Mouse (Mus musculus) lung, embryonic 16.5 days (tissue): ENCODE measurements around the gene Tpp1. TPM values are rescaled to one million over a fixed set of nuclear protein-coding genes. Genes with fewer than 3 reads are reported as not detected.
"Not testable (repeated sequence)": the region's sequence is repeated elsewhere in the genome, so short reads cannot be mapped to it uniquely, and the experiment has no call there.

ENCODE experiments used
- ATAC-seq: fragments of 200-750 bp; cut with Nextera tagmentation; 2 replicates; pipeline ENCODE4 v1.8.0; 2017; ENCODE audit warnings: low read depth, mild to moderate bottlenecking, moderate library complexity
- H3K27ac ChIP-seq: fragments of 300-500 bp; sonication (generic); 2 replicates; pipeline ENCODE4 v1.5.1; 2014; ENCODE audit warnings: mild to moderate bottlenecking, control low read depth, low read length
- H3K27me3 ChIP-seq: fragments of 300-500 bp; sonication (generic); 2 replicates; pipeline ENCODE4 v1.6.1; 2014; ENCODE audit warnings: low read depth, low read length, mixed read lengths; ENCODE audit not compliant: control insufficient read depth, insufficient read depth
- H3K36me3 ChIP-seq: fragments of 300-500 bp; sonication (generic); 2 replicates; pipeline ENCODE4 v1.6.1; 2014; ENCODE audit warnings: low read length; ENCODE audit not compliant: control insufficient read depth, insufficient read depth
- H3K4me1 ChIP-seq: fragments of 300-500 bp; sonication (generic); replicated peaks from 2 replicates; pipeline ENCODE4 v1.6.1; 2014; ENCODE audit warnings: low read length, mixed read lengths; ENCODE audit not compliant: control insufficient read depth, insufficient read depth
- H3K4me2 ChIP-seq: fragments of 300-500 bp; sonication (generic); 2 replicates; pipeline ENCODE4 v1.6.1; 2014; ENCODE audit warnings: low read depth, low read length, control low read depth
- H3K4me3 ChIP-seq: fragments of 300-500 bp; sonication (generic); 2 replicates; pipeline ENCODE4 v1.5.1; 2014; ENCODE audit warnings: mild to moderate bottlenecking, low read length, control low read depth
- H3K9ac ChIP-seq: fragments of 300-500 bp; sonication (generic); 2 replicates; pipeline ENCODE4 v1.6.1; 2014; ENCODE audit warnings: low read length, control low read depth
- H3K9me3 ChIP-seq: fragments of 300-500 bp; sonication (generic); 2 replicates; pipeline ENCODE4 v1.6.1; 2016; ENCODE audit warnings: low read length; ENCODE audit not compliant: control insufficient read depth
- WGBS: fragments of 180-500 bp; shearing (Covaris S2); extraction: QIAGEN DNeasy Blood & Tissue Kit; methylation state at CpG from one replicate; pipeline ENCODE4 v1.1.7; 2014; 5-methylcytosine and 5-hydroxymethylcytosine counted together
- polyA plus RNA-seq: library from polyadenylated mRNA; unstranded; fragments of >200 nt; fragmentation: Nextera tagmentation; extraction: Ambion mirVana; gene quantifications from 2 replicates; pipeline ENCODE4 v1.2.1, GENCODE M21; 2015

Tpp1 gene
- polyA plus RNA-seq, 1 experiment from 2014 or later: 102 TPM

DNA sequence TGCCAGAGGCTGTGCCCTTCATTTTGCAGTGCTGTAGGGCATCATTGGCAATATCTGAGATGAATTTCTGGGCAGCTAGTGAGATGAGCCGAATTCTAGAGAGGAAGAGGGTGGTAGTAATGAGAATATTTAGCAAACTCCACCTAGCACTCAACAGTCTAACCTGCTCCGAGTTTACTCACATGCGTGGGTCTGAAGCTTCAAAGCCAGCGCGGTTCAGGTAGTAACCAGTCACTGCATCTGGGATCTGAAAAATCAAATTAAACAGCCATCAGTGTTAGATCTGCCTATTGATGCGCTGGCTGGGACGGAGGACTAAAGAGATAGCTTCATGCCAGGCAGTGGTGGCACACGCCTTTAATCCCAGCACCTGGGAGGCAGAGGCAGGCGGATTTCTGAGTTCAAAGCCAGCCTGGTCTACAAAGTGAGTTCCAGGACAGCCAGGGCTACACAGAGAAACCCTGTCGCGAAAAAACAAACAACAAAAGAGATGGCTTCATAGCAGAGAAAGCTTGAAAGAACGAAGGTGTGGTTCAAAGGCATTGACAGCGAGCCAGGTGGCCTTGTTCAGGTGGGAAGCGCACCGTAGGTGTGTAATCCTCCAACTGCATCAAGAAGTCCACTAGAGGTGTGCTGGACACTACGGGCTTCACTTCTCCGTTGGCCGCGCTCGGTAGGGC lies 8.6 kb downstream of the Tpp1 start:
- Histone ChIP-seq H3K9ac (peak overlapping the region; percentile 83), H3K36me3 (peaks cover 24% of the 10 kb centered on the region), H3K4me3 (peak overlapping the region; percentile 74), H3K4me1 (peaks cover 18% of the 10 kb centered on the region), H3K27ac (peak overlapping the region; percentile 66), H3K4me2 (peak overlapping the region; percentile 89)
- H3K27me3 ChIP-seq, H3K9me3 ChIP-seq, ATAC-seq: not testable (repeated sequence)
- WGBS: 29% methylated on average over 20 of the region's 20 CpGs

DNA sequence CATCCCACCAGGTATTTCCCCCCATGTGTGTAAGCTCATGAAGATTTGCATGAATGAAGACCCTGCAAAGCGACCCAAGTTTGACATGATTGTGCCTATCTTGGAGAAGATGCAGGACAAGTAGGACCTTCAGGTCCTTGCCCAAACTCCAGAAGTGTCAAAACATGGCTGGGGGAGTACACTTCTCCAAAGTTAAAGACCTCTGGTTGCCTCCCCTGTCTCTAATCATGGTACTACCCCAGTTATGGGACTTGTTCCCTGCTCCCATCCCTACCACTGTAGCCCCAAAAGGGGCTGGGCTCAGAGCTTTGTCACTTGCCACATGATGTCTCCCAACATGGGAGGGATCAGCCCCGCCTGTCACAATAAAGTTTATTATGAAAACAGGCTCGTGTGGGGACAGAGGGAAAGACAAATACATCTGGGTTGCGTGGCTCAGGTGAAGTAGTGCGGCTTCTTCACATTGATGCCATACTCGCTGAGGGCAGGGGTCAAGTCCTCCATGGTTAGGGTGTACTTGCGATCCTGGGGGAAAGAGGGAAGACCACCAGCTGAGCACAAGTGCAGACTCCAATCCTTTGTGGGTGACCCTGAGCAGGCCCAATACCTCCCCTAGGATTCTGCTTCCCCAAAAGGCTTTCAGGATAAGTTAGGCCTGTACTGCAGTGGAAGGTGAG lies 9.4 kb downstream of the Tpp1 start:
- Histone ChIP-seq H3K4me1 (peaks cover 24% of the 10 kb centered on the region), H3K36me3 (peaks cover 24% of the 10 kb centered on the region)
- H3K4me3 ChIP-seq, H3K9ac ChIP-seq, H3K27ac ChIP-seq, H3K27me3 ChIP-seq, ATAC-seq, H3K9me3 ChIP-seq, H3K4me2 ChIP-seq: not testable (repeated sequence)
- WGBS: 73% methylated on average over 7 of the region's 7 CpGs

DNA sequence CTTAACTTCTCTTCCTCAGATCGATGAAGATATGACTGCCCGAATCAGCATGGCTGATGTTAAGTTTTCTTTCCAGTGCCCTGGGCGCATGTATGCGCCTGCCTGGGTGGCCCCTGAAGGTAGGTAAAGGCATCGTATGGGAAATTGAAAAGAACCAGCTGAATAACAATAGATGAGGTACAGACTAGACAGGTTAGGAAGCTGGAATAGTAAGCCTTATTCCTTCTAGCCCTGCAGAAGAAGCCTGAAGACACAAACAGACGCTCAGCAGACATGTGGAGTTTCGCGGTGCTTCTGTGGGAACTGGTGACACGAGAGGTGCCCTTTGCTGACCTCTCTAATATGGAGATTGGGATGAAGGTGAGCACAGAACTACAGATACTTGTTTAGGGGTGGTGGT lies 10.1 kb downstream of the Tpp1 start:
- Histone ChIP-seq H3K27ac (no peak overlapping the region), H3K4me2 (no peak overlapping the region), H3K9me3 (no peaks in the 10 kb centered on the region), H3K4me1 (peaks cover 27% of the 10 kb centered on the region), H3K36me3 (peaks cover 24% of the 10 kb centered on the region), H3K4me3 (no peak overlapping the region), H3K27me3 (no peaks in the 10 kb centered on the region), H3K9ac (no peak overlapping the region)
- 83% methylated on average over 9 of the region's 9 CpGs for whole genome bisulfite sequencing
- ATAC-seq: no peak

DNA sequence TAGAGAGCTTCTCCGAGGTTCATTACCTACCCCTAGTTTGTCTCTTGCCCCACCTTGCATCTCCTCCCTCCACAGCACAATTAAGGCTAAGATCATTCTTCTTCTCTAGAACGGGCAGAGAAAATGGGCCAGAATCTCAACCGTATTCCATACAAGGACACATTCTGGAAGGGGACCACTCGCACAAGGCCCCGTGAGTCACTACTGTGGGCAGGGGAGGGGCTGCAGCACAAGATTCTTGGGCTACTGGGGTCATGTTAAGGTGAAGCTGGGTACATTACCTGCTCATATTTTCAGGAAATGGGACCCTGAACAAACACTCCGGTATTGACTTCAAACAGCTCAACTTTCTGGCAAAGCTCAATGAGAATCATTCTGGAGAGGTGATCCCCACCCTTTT lies 11.2 kb downstream of the Tpp1 start:
- peaks cover 27% of the 10 kb centered on the region for H3K4me1 ChIP-seq
- peaks cover 21% of the 10 kb centered on the region; the same call in 1 of the 2 replicates for H3K36me3 ChIP-seq
- H3K4me3 ChIP-seq: no peak overlapping the region
- H3K27ac ChIP-seq: no peak overlapping the region
- no peaks in the 10 kb centered on the region for H3K9me3 ChIP-seq
- ATAC-seq: no peak
- H3K27me3 ChIP-seq: no peaks in the 10 kb centered on the region
- no peak overlapping the region for H3K4me2 ChIP-seq
- 72% methylated on average over 6 of the region's 6 CpGs for WGBS
- H3K9ac ChIP-seq: no peak overlapping the region

DNA sequence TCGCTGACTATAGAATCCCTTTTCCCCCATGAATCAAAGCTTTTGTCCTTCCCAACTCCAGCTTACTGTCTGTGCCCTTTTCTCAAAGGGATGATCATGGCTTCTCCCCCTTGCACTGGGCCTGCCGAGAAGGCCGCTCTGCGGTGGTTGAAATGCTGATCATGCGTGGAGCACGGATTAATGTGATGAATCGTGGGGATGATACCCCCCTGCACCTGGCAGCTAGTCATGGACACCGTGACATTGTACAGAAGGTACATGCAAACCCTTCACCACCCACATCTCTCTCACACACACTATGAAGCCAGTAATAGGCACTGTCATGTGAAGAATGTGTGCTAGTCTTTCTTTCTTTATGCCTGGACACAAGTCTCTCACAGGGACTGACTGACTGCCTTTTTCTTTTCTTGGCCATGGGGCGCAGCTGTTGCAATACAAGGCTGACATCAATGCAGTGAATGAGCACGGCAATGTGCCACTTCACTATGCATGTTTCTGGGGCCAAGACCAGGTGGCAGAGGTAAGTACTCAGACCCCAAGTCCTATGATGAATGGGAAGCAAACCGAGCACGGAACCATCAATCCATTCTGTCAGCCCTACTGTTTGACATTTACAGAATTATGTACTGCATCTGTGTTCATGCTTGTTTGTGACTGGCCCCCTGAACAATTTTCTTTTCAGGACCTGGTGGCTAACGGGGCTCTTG lies 11.8 kb downstream of the Tpp1 start:
- H3K9ac ChIP-seq: no peak overlapping the region; the same call in 1 of the 2 replicates

DNA sequence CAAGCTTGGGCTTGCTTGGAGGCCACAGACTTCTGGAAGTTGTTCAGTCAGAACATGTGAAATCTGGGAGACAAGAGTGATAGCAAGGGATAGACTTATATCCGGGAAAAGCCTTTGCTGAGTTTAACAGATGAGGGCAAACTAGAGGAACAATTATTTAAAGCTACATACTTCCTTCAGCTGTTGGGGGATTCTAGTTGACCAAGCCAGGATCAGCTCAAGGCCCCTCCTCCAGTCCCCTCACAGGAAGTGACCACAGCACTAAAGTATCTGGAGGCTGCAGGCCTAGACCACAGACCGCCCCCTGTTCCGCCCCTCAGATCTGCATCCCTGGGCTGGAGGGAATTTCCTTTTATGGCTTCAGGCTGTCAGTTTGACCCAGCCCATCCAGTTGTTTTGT lies 13.1 kb downstream of the Tpp1 start:
- Histone ChIP-seq H3K4me3 (peak overlapping the region; percentile 41), H3K9ac (peak overlapping the region; percentile 62), H3K9me3 (no peaks in the 10 kb centered on the region), H3K27me3 (no peaks in the 10 kb centered on the region), H3K36me3 (peaks cover 27% of the 10 kb centered on the region), H3K4me2 (peak overlapping the region; percentile 78), H3K4me1 (peaks cover 38% of the 10 kb centered on the region), H3K27ac (peak overlapping the region; percentile 98)
- ATAC-seq: peak; percentile 81
- 13% methylated on average over 3 of the region's 3 CpGs for WGBS

More for the DNA sequence above, 11.8 kb downstream of the Tpp1 start:
- Histone ChIP-seq H3K4me1 (peaks cover 31% of the 10 kb centered on the region), H3K9me3 (no peaks in the 10 kb centered on the region), H3K4me2 (no peak overlapping the region), H3K27me3 (no peaks in the 10 kb centered on the region), H3K36me3 (peaks cover 21% of the 10 kb centered on the region; the same call in 1 of the 2 replicates), H3K4me3 (no peak overlapping the region), H3K27ac (no peak overlapping the region; the same call in 1 of the 2 replicates)
- no peak for ATAC-seq
- 82% methylated on average over 13 of the region's 13 CpGs for WGBS

DNA sequence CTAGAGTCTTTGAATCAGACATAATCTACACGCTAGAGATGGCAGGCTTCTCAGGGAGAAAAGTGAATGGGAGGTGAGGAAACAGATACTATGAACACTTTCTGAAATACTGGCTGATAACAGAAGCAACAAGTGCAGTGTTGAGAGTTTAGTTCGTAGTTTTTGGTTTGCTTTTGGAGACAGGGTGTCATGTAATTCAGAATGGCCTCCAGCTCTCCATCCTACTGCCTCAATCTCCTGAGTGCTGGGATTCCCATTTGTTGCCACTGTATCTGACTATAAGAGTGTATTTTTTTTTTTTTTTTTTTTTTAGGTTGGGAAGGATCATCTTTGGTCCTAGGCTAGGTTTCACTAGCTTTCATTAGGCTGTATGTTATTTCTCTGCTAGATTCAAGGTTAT lies 13.7 kb downstream of the Tpp1 start:
- H3K9ac ChIP-seq: peak overlapping the region; percentile 62
- H3K27me3 ChIP-seq: no peaks in the 10 kb centered on the region
- H3K4me2 ChIP-seq: peak overlapping the region; percentile 78
- peaks cover 34% of the 10 kb centered on the region for H3K36me3 ChIP-seq
- WGBS: 63% methylated on average over 2 of the region's 2 CpGs
- no peaks in the 10 kb centered on the region for H3K9me3 ChIP-seq
- H3K4me3 ChIP-seq: peak overlapping the region; percentile 41
- ATAC-seq: no peak
- H3K27ac ChIP-seq: peak overlapping the region; percentile 98
- H3K4me1 ChIP-seq: peaks cover 35% of the 10 kb centered on the region

DNA sequence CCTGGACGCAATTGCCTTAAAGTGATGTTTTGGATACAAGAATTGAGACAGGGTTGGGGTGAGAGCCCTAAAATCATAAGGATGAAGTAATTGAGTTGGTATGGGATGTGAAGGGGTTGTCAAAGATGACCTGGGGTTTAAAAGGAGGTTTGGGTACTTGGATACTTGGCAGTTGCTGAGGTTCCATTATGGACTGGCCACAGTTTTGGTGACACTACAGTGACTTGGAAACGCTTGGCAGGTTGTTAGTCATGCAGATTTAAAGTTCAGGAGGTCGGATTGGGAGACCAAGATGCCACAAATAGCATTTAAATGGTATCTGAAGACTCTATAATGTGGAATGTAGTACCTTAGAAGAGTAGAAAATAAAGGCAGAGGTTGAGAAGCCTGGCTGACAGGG lies 14.4 kb downstream of the Tpp1 start:
- WGBS: 18% methylated on average over 3 of the region's 3 CpGs
- peaks cover 37% of the 10 kb centered on the region for H3K36me3 ChIP-seq

DNA sequence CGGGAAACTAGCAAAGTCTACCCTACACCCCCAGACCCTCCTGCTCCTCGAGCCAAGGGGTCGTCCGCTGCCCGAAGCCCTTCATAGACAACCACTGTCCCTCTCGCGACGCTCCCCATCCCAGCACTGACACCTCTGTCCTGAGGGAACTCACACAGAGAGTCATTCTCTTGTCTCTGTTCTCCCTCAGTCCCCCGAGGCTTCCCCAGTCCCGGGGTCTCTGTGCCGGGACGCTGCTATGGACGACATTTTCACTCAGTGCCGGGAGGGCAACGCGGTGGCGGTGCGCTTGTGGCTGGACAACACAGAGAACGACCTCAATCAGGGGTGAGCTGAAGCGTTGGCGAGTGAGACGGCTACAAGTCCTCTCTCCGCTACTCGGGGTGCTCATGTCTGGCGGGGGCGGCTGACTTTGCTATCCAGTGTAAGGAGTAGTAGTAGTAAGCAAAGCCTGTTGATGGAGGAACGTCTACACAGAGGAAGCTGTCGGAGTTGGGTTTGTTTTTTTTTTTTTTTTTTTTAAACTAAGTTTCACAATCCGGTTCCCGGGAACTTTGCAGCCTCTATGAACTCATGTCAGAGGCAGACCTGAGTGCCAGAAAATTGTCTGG lies 15.0 kb downstream of the Tpp1 start, which contains the start of gene Rrp8:
TSS of gene Rrp8 (minus strand) at position 475 of the 611 bp plus-strand sequence.
- H3K27me3 ChIP-seq: no peaks in the 10 kb centered on the region
- under 1% methylated on average over 30 of the region's 30 CpGs for WGBS
- H3K9ac ChIP-seq: peak within 1 kb of the TSS; percentile 94
- H3K4me1 ChIP-seq: peaks cover 30% of the 10 kb centered on the region
- peak within 1 kb of the TSS; percentile 98 for H3K27ac ChIP-seq
- H3K36me3 ChIP-seq: peaks cover 33% of the 10 kb centered on the region
- peak within 1 kb of the TSS; percentile 91 for H3K4me3 ChIP-seq
- ATAC-seq: peak; percentile 6; the same call in 1 of the 2 replicates
- H3K9me3 ChIP-seq: no peaks in the 10 kb centered on the region
- peak within 1 kb of the TSS; percentile 78 for H3K4me2 ChIP-seq

More for the DNA sequence above, 14.4 kb downstream of the Tpp1 start:
- H3K27me3 ChIP-seq: no peaks in the 10 kb centered on the region
- ATAC-seq: no peak
- peak overlapping the region; percentile 78 for H3K4me2 ChIP-seq
- peak overlapping the region; percentile 94 for H3K9ac ChIP-seq
- peaks cover 30% of the 10 kb centered on the region for H3K4me1 ChIP-seq
- H3K4me3 ChIP-seq: peak overlapping the region; percentile 91
- H3K27ac ChIP-seq: peak overlapping the region; percentile 95
- H3K9me3 ChIP-seq: no peaks in the 10 kb centered on the region
